Mouse (Mus musculus): ENCODE data around the gene Sik2. TPM values are rescaled to one million over a fixed set of nuclear protein-coding genes. Genes with fewer than 3 reads are reported as not detected.

Gene Sik2
- total and polyA plus RNA-seq, 3 experiments = 1.9 to 8.2 (median 6.0) TPM

DNA sequence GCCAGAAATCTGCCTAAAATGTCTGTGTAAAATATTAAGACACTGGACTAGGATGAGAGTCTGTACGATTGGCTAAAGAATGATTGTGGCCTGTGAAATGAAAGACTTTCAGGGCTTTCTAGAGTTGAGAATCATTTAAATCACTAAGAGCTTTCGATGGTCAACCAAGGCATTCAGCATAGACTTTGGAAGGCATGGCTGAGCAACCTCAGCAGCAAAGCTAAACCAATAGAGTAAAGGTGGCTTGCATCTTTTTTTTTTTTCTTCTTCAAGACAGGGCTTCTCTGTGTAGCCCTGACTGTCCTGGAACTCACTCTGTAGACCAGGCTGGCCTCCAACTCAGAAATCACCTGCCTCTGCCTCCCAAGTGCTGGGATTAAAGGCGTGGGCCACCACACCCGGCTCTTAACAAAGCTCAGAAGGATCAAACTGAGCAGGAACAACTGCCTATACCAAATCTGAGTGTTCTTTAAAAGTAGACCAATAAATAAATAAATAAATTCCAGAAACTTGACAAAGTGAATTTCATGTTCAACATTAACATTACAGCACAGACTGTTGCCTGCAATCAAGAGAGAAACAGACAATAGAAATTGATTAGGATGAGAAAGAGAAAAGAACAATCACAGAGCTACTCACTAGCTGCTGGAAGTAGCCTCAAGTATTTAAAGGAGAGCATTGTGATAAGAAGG is 27.2 kb downstream of the Sik2 start:
- no peak for TF ChIP-seq PAX5 (IDR thresholded peaks at IDR 0.05; ENCODE audit: low read length)
- no peak for TF ChIP-seq JUN (IDR thresholded peaks at IDR 0.05; ENCODE audit: insufficient read depth, low read depth, low read length)
- TF ChIP-seq BHLHE40 (IDR thresholded peaks at IDR 0.05; ENCODE audit: low read depth, low read length) = no peak
- TF ChIP-seq EP300 (IDR thresholded peaks at IDR 0.05; ENCODE audit: low read length) = no peak
- TF ChIP-seq RAD21 (IDR thresholded peaks at IDR 0.05; ENCODE audit: low read depth, low read length) = no peak
- no peak for TF ChIP-seq CHD2 (IDR thresholded peaks at IDR 0.05; ENCODE audit: low read length)
- TF ChIP-seq TCF12 (IDR thresholded peaks at IDR 0.05; ENCODE audit: low read depth, low read length) = no peak
- TF ChIP-seq MAZ (IDR thresholded peaks at IDR 0.05; ENCODE audit: low read depth, low read length) = no peak
- TF ChIP-seq JUND (conservative IDR thresholded peaks at IDR 0.05; ENCODE audit: low read depth, low read length) = no peak
- no peak for TF ChIP-seq USF2 (conservative IDR thresholded peaks at IDR 0.05; ENCODE audit: low read depth, low read length)
- no peak for TF ChIP-seq SMC3 (IDR thresholded peaks at IDR 0.05; ENCODE audit: low read depth, low read length)
- no peak for TF ChIP-seq ETS1 (conservative IDR thresholded peaks at IDR 0.05; ENCODE audit: low read depth, low read length)
- dilution Hi-C loops (cut with MboI; ENCODE audit: extremely low pct_ligation_motif_present, extremely low pct_unique_long_range_greater_than_20kb, low sequenced_read_pairs) (no loop called here), in situ Hi-C loops (cut with MboI; ENCODE audit: low pct_ligation_motif_present, low pct_unique_long_range_greater_than_20kb, low sequenced_read_pairs) (no loop called here)
- Histone ChIP-seq H3K9me3 (replicated peaks; ENCODE audit: low read length) (no peaks in the 10 kb centered on the region), H3K79me2 (replicated peaks; ENCODE audit: control insufficient read depth, extremely low read depth, insufficient read depth, poor library complexity, severe bottlenecking) (no peaks in the 10 kb centered on the region; the same call in 1 of the 2 replicates), H3K4me2 (ENCODE audit: insufficient read depth, low read depth, poor library complexity, severe bottlenecking) (no peak overlapping the region), H3K27me3 (replicated peaks) (no peaks in the 10 kb centered on the region), H3K4me3 (replicated peaks in 1 of 3; ENCODE audit: low read depth in 2 of 3, low read length in 2 of 3, poor library complexity in 1 of 3) (no peak overlapping the region), H3K9ac (ENCODE audit: insufficient read depth, low read depth) (no peak overlapping the region), H3K4me1 (ENCODE audit: control insufficient read depth in 1 of 2, insufficient read depth in 2 of 2) (peaks cover 0 to 15% of the 10 kb centered on the region in 2 experiments; a peak in 2 of 4 replicates), H3K36me3 (replicated peaks in 1 of 2; ENCODE audit: control insufficient read depth in 1 of 2, insufficient read depth in 1 of 2, low read length in 1 of 2) (peaks cover 0 to 2% of the 10 kb centered on the region in 2 experiments), H3K27ac (ENCODE audit: insufficient read depth, low read depth) (no peak overlapping the region)
- no peak for DNase-seq (ENCODE audit: extremely low read depth)

DNA sequence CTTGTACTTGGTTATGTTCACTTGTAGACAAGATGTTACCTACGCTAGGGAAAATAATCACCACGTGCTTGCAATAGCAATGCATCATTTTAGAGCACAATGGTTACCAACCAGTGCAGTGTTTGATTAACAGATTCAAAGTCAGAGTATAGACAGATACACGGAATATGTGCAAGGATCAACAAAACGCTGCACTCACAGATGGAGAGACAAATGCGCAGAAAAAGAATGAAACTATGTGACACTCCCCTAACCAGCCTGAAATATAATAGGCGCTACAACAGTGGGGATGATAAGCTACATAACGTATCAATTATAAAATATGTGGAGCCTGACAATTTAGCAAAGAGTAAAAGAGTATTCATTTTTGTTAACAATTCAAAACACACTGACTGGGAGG is 34.2 kb downstream of the Sik2 start:
- H3K27ac ChIP-seq (ENCODE audit: insufficient read depth, low read depth) = no peak overlapping the region
- H3K9ac ChIP-seq (ENCODE audit: insufficient read depth, low read depth) = no peak overlapping the region
- TF ChIP-seq CHD2 (IDR thresholded peaks at IDR 0.05; ENCODE audit: low read length) = no peak
- TF ChIP-seq MXI1 (IDR thresholded peaks at IDR 0.05; ENCODE audit: low read depth, low read length) = no peak
- TF ChIP-seq RAD21 (IDR thresholded peaks at IDR 0.05; ENCODE audit: low read depth, low read length) = no peak
- no peak for TF ChIP-seq UBTF (IDR thresholded peaks at IDR 0.05; ENCODE audit: low read depth, low read length)
- H3K36me3 ChIP-seq (replicated peaks in 1 of 2; ENCODE audit: control insufficient read depth in 1 of 2, insufficient read depth in 1 of 2, low read length in 1 of 2) = no peaks in the 10 kb centered on the region
- dilution Hi-C loops (cut with MboI; ENCODE audit: extremely low pct_ligation_motif_present, extremely low pct_unique_long_range_greater_than_20kb, low sequenced_read_pairs) (no loop called here), in situ Hi-C loops (cut with MboI; ENCODE audit: low pct_ligation_motif_present, low pct_unique_long_range_greater_than_20kb, low sequenced_read_pairs) (no loop called here)
- H3K79me2 ChIP-seq (replicated peaks; ENCODE audit: control insufficient read depth, extremely low read depth, insufficient read depth, poor library complexity, severe bottlenecking) = peaks cover 3% of the 10 kb centered on the region
- no peaks in the 10 kb centered on the region for H3K9me3 ChIP-seq (replicated peaks; ENCODE audit: low read length)
- no peak overlapping the region for H3K4me2 ChIP-seq (ENCODE audit: insufficient read depth, low read depth, poor library complexity, severe bottlenecking)
- H3K4me1 ChIP-seq (ENCODE audit: control insufficient read depth in 1 of 2, insufficient read depth in 2 of 2) = peaks cover 0 to 38% of the 10 kb centered on the region in 2 experiments; a peak in 2 of 4 replicates
- no peak for DNase-seq (ENCODE audit: extremely low read depth)
- H3K27me3 ChIP-seq (replicated peaks) = no peaks in the 10 kb centered on the region
- no peak overlapping the region for H3K4me3 ChIP-seq (replicated peaks in 1 of 3; ENCODE audit: low read depth in 2 of 3, low read length in 2 of 3, poor library complexity in 1 of 3)
